Mouse (Mus musculus) spleen, adult 2 months (tissue): ENCODE measurements at regions not wholly inside any gene's neighbourhood (a gene's known extent, or its start where the extent isn't known, plus 50 kb on each side); places are given as distances from the start of the nearest gene placed in this dataset.

Experiments used
- DNase-seq, 2 experiments: peaks; one replicate each; pipeline versions ENCODE4 v3.0.0 to v3.0.0-alpha.2; 2012 to 2021; ENCODE audit warnings: low spot score in 2 of 2, low read depth in 1 of 2
- H3K27ac ChIP-seq: fragments of 200-500 bp; 2 replicates; pipeline ENCODE4 v1.5.1; 2012; ENCODE audit warnings: low read length, inconsistent platforms; ENCODE audit not compliant: insufficient read depth
- H3K27me3 ChIP-seq: fragments of 200-500 bp; 2 replicates; pipeline ENCODE4 v1.6.1; 2012; ENCODE audit warnings: mild to moderate bottlenecking, moderate library complexity, low read length, inconsistent platforms; ENCODE audit not compliant: control insufficient read depth, insufficient read depth
- H3K36me3 ChIP-seq: fragments of 200-500 bp; 2 replicates; pipeline ENCODE4 v1.6.1; 2012; ENCODE audit warnings: mild to moderate bottlenecking, low read length, inconsistent platforms; ENCODE audit not compliant: control insufficient read depth, insufficient read depth
- H3K4me1 ChIP-seq: fragments of 200-500 bp; 2 replicates; pipeline ENCODE4 v1.6.1; 2011; ENCODE audit warnings: inconsistent platforms; ENCODE audit not compliant: control insufficient read depth, insufficient read depth, insufficient read length
- H3K4me3 ChIP-seq: fragments of 200-500 bp; 2 replicates; pipeline ENCODE4 v1.5.1; 2011; ENCODE audit warnings: mild to moderate bottlenecking, inconsistent platforms; ENCODE audit not compliant: insufficient read depth, insufficient read length; ENCODE audit errors: extremely low read depth
- CTCF ChIP-seq: fragments of 200-500 bp; IDR thresholded peaks from 2 replicates; pipeline ENCODE4 v1.5.1; 2011; ENCODE audit warnings: mild to moderate bottlenecking, inconsistent platforms; ENCODE audit not compliant: insufficient read depth, insufficient read length, insufficient replicate concordance; ENCODE audit errors: extremely low read depth
- POLR2A ChIP-seq: fragments of 200-500 bp; IDR thresholded peaks from 2 replicates; pipeline ENCODE4 v1.6.1; 2011; ENCODE audit warnings: low read depth, low read length, inconsistent platforms
- WGBS: fragments of 180-500 bp; shearing (Covaris S2); methylation state at CpG from one replicate; pipeline ENCODE4 v1.1.7; 2018; 5-methylcytosine and 5-hydroxymethylcytosine counted together

DNA sequence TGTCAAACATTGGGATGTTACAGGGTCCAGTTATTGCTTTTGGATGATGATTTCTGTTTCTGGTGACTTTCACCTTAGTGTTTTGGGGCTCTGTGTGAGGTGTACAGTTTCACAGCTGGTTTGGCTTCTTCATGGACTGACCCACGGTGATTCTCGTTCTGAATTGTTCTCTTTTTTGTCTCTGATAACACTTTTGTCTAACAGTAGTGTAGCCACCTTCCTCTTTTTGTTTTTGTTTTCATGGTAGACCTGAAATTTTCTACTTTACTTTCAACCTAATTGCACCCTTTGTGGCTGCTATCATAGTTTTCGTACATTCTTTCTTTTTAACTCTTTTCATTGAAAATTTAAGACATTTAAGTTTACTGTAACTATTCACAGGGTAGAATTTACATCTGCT lies 105.5 kb downstream of the Bcl2l11 start:
- no peaks in the 10 kb centered on the region for H3K4me1 ChIP-seq
- 56% methylated on average over 3 of the region's 3 CpGs for WGBS
- DNase-seq = no peak
- no peaks in the 10 kb centered on the region for H3K36me3 ChIP-seq
- no peak overlapping the region for H3K27ac ChIP-seq
- H3K27me3 ChIP-seq = no peaks in the 10 kb centered on the region
- no peak for TF ChIP-seq POLR2A
- TF ChIP-seq CTCF = no peak
- H3K4me3 ChIP-seq = no peak overlapping the region

DNA sequence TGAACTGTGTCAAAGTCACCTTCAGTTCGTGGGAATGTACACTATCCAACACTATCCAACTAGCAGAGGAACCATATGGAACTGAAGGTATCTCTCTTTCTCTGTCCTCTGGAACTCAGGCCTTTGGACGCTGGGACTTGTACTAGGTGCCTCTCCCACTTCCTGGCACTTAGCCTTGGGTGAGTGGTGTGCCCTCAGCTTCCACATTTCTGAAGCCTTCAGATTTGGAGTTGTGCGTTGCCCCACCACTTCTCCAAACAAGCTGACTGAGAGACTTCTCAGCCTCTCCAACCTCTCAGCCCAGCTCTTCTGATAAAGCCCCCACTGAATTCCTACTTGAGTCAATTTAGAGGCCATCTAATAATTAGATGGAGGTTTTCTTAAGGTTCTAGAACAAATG lies 106.2 kb downstream of the Bcl2l11 start:
- Histone ChIP-seq H3K4me1 (no peaks in the 10 kb centered on the region), H3K27ac (no peak overlapping the region), H3K27me3 (no peaks in the 10 kb centered on the region), H3K36me3 (no peaks in the 10 kb centered on the region), H3K4me3 (no peak overlapping the region)
- no peak for DNase-seq
- WGBS = 54% methylated on average over 3 of the region's 3 CpGs
- TF ChIP-seq CTCF = no peak
- TF ChIP-seq POLR2A = no peak

DNA sequence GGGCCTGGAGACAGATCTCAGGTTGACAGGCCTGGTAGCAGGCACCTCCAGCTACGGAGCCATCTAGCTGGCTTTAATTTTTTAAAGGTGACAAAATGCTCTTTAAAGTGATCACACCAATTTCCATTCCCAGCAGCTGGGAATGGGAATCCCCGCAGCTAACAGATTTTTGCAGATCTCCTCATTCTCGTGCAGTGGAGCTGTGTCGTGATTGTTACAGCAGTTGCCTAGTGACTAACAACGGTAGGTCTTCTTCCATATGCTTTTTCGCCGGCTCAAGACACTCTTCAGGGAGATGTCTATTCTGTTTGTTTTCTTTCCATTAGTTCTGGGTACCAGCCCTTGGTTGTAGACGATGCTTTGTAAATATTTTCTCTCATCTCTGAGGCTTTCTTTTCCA lies 109.3 kb downstream of the Bcl2l11 start:
- no peak for TF ChIP-seq POLR2A
- TF ChIP-seq CTCF = no peak
- Histone ChIP-seq H3K4me3 (no peak overlapping the region), H3K27me3 (no peaks in the 10 kb centered on the region), H3K27ac (no peak overlapping the region), H3K36me3 (no peaks in the 10 kb centered on the region), H3K4me1 (no peaks in the 10 kb centered on the region)
- WGBS = 92% methylated on average over 8 of the region's 8 CpGs
- DNase-seq = no peak

DNA sequence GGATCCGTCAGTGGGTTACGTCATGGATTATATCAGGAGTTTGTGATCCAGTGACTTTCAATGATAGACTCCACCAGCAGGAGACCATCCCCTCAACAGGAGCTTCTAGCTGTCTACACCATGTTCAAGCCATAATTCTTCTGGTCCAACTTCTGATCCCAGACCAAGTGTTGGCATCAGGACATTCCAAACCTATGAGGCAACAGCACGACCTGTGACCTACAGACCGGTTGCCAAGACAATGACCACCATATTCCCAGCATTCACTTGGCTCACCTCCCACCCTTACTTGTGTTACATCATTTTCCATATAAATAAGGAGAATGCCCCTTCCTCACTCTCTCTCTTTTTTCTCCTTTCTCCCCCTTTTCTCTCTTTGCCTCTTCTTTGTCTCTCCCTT lies 113.6 kb downstream of the Bcl2l11 start:
- TF ChIP-seq POLR2A (no peak), CTCF (no peak)
- WGBS = 93% methylated on average over 4 of the region's 4 CpGs
- DNase-seq = no peak
- H3K4me3 ChIP-seq = no peak overlapping the region
- no peak overlapping the region for H3K27ac ChIP-seq
- H3K36me3 ChIP-seq = no peaks in the 10 kb centered on the region
- no peaks in the 10 kb centered on the region for H3K27me3 ChIP-seq
- H3K4me1 ChIP-seq = no peaks in the 10 kb centered on the region; the same call in 1 of the 2 replicates

DNA sequence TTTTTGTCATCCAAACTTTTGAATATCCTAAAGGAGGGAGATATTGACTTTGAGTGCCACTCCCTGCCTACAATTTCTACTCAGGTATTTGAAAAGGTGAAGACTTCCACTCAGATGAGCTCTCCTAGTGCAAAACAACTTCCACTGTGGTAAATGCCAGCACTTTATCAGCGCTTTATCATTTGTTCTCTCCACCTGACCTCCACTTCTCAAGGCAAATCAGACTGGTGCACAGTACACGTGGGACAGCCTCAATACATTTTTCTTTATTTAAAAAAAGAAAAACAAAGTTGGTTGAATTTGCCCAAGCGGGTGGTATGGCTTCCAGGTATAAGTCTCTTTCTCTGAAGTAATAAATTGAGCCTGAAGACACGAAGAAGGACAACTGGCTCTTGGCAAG lies 114.2 kb downstream of the Bcl2l11 start:
- no peaks in the 10 kb centered on the region for H3K27me3 ChIP-seq
- no peak overlapping the region for H3K27ac ChIP-seq
- WGBS = 85% methylated on average over 4 of the region's 4 CpGs
- no peaks in the 10 kb centered on the region; the same call in 1 of the 2 replicates for H3K4me1 ChIP-seq
- DNase-seq = no peak
- H3K36me3 ChIP-seq = no peaks in the 10 kb centered on the region
- H3K4me3 ChIP-seq = no peak overlapping the region
- no peak for TF ChIP-seq CTCF
- no peak for TF ChIP-seq POLR2A

DNA sequence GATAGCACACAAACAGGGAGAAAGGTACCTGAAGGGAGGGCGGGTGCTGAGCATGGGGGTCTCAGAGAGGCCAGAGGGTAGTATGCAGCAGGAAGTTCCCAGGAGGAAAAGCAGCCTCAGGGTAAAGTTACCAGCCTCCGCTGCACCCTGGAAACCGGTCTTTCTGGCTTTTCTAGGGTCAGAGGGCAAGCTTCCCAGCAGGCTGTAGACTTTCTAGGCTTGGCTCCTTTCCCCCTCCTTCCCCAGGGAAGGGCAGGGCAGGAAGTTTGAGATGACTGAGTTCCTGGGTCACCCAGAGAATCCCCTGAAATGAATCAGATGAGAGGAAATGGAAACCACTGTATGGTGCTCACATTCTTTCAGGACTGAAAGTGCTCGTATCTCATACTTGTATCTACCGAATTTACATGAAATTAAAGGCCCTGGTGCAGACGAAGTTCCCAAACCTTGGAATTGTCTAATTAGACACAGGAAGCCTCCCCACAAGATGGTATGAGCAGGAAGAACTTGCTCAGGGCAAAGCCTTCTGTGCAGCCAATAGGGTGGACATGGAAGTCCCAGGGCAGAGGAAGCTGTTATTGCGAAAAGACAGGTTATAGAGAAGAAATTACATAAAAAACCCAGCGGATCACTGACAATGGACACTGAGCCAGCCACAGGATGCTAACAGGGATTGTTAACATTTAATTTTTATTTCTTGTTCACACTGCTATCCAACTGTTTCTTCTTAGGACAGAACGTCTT lies 114.9 kb downstream of the Bcl2l11 start:
- Histone ChIP-seq H3K36me3 (no peaks in the 10 kb centered on the region), H3K27me3 (no peaks in the 10 kb centered on the region), H3K4me3 (no peak overlapping the region), H3K4me1 (no peaks in the 10 kb centered on the region; the same call in 1 of the 2 replicates), H3K27ac (no peak overlapping the region)
- DNase-seq = no peak
- TF ChIP-seq CTCF (no peak), POLR2A (no peak)
- 70% methylated on average over 9 of the region's 9 CpGs for WGBS

DNA sequence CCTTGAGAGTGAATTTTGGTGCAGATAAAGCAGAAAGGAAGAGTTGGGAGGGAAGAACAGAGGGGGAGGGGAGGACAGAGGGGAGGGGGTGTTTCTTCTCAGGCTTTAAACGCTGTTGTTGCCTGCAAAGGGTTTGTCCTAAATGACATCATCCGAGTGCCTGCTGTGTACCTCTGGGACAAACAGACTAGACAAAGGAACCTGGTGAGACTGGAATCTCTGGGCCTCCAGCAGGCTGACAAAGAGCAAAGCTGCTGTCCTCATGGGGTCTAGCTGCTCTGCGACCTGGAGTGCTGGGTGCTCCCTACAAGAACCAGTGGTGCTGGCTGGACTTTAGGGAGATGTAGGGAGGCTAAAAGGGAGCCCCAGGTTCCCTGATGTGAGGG lies 115.4 kb downstream of the Bcl2l11 start:
- no peaks in the 10 kb centered on the region for H3K36me3 ChIP-seq
- 72% methylated on average over 3 of the region's 3 CpGs for WGBS
- no peak for DNase-seq
- H3K27ac ChIP-seq = no peak overlapping the region
- TF ChIP-seq POLR2A (no peak), CTCF (no peak)
- H3K4me1 ChIP-seq = no peaks in the 10 kb centered on the region; the same call in 1 of the 2 replicates
- no peak overlapping the region for H3K4me3 ChIP-seq
- no peaks in the 10 kb centered on the region for H3K27me3 ChIP-seq
